Mouse (Mus musculus) layer of hippocampus, postnatal 25 days (tissue): Measurements from ENCODE around the gene Ano9. TPM values are rescaled to one million over a fixed set of nuclear protein-coding genes. Genes with fewer than 3 reads are reported as not detected.

Experiments
- DNase-seq, 2 experiments: peaks; one replicate each; pipeline ENCODE4 v3.0.0; 2022; ENCODE audit warnings: mixed read lengths in 2 of 2, low spot score in 1 of 2; ENCODE audit errors: extremely low spot score in 1 of 2
- total RNA-seq, 2 experiments: library from RNA; stranded (reverse); gene quantifications; 2 replicates each; pipeline ENCODE4 v1.2.3; 2021

The Ano9 gene
- total RNA-seq, 2 experiments from 2014 or later = not detected

DNA sequence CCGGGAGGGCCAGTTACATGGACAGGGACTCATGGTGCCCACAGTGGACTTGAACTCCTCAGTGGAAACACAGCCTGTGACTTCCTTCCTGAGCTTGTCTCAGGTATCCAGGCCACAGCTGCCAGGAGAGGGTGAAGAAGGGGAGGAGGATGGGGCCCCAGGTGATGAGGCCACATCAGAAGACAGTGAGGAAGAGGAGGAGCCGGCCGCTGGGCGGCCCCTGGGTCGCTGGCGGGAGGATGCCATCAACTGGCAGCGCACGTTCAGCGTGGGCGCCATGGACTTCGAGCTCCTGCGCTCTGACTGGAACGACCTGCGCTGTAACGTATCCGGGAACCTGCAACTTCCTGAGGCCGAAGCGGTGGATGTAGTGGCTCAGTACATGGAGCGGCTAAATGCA, 49.3 kb downstream of the Ano9 start:
- no peak for DNase-seq

DNA sequence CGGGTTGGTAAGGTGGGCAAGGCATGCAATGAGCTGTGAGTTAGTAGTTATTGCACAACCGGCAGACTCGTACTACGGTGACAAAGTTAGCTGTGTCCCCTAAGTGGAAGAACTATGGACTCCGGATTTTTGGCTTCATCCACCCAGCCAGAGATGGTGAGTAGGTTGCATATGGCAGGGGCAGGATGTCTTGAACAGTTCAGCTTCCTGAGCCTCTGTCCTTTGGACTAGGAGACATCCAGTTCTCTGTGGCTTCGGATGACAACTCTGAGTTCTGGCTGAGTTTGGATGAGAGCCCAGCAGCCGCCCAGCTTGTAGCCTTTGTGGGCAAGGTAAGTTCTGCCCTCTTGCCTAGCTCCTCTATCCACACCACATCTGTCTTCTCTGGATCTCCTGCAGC, 53.0 kb downstream of the Ano9 start:
- no peak for DNase-seq

DNA sequence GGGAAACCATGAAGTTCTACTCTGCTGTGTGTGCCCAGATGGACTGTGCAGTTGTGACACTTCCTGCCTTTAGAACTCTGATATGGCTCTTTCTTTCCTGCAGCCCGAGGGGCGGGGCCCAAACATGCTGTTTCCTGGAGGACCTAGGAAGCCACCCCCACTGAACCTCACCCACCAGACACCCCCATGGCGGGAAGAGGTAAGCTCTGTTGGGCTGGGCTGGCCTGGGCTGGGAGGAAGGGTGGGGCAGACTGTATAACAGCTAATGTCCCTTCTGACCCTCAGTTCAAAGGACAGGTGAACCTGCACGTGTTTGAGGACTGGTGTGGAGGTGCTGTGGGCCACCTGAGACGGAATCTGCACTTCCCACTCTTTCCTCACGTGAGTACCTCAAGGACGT, 53.4 kb downstream of the Ano9 start:
- no peak for DNase-seq

DNA sequence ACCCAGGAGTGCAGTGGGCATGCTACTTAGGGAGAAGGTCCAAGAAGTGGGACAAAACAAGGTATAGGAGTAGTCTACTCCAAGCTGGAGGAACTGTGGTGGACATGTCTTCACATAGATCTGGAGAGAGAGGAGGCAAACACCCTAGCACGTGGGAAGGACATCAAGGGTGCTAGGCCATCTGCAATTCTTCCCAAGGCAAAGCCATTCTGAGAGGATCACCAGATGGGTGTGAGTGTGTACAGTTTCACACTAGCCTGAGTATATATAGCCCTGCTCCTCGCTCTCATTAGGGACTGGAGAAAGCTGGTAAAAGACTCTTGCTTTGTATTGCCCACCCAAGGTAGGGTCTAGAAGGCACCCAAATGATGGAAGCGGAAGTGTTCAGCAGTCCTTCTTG, 54.3 kb downstream of the Ano9 start:
- no peak for DNase-seq

DNA sequence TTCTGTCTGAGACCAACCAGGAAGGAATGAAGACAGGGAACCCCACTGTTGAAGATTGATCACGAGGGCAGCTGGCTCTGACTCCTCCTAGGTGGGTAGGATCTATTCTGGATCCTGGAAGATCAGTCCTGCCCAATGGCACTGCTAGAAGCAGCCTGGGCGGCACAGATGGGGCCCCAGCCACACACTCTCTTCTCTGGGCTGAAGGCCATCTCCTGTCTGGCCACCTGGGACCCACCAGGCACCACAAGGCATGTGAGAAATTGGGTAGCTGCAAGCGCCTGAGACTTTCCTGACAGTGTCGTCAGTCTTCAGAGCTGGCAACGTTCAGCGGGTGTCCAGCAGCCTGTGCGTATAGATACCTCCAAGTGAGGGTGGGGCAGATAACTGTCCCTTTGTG, 55.1 kb downstream of the Ano9 start:
- DNase-seq = no peak

DNA sequence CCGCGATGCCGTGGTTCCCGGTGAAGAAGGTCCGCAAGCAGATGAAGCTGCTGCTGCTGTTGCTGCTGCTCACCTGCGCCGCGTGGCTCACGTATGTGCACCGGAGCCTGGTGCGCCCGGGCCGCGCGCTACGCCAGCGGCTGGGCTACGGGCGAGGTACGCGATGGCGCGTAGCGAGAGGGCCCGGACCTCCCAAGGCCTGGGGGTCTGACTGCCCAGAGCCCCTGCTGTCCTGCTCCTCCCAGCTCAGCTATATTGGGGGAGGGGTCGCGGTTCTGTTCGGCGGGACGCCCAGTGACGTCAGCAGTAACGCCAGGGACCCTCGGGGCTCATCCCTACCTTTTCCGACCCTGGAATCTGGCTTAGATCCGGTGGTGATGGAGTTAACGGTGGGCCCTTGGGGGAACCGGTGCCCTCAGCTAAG, 56.3 kb downstream of the Ano9 start:
- no peak for DNase-seq

DNA sequence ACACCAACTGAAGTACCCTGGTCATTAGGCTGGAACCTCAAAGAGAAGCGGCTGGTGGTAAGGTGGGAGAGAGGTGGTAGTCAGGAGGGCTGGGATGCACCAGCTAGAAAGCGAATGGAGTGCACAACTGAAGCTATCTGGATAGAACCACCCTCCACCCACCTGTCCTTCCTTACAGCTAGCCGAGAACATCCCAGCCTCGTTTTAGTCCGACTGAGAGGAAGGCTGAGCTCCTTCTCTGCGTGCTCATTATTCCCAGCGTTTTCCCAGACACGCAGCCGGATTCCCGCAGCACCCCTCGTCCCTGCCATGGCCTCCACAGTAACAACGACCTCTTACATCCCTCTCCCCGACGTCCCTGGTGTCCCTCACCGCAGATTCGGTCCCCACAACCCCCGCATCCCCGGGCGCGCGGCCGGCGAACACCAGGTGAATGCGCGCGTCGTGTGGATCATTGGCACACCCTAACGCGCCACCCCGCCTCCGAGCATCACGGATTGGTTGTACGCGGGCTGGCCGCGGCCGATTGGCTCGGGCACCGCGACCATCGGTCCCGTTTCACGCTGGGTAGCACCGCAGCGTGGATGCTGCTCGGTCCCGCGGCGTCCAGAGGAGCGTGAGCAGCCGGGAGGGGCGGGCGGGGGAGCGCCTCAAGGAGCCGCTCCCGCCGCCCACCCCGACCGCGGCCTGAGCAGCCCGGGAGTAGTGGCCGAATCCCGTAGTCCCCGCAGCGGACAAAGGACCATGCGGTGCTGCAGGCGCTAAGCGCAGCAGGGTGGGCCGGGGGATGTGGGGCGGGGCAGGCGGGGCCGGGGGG, 57.0 kb downstream of the Ano9 start, which contains the start of gene B4galnt4:
B4galnt4 (plus strand) TSS at position 679 of the 817 bp plus-strand sequence.
- DNase-seq = peak; percentile 79 to 85

DNA sequence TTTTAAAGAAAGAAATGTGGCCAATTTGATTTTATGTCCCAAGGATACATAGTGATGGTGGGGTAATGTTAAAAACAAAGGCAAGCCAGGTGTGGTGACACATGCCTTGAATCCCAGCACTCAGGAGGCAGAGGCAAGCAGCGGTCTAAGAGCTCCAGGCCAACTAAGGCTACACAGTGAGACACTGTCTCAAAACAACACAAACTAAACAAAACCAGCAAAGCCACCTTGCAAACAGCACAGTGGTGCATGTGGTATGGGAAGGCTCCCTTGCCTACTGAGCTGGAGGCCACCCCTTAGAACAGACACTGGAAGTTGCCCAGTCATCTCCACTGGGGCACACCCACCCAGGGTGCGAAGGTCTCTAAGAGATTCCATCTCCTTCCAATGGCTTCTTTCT, 57.7 kb downstream of the Ano9 start:
- no peak for DNase-seq

DNA sequence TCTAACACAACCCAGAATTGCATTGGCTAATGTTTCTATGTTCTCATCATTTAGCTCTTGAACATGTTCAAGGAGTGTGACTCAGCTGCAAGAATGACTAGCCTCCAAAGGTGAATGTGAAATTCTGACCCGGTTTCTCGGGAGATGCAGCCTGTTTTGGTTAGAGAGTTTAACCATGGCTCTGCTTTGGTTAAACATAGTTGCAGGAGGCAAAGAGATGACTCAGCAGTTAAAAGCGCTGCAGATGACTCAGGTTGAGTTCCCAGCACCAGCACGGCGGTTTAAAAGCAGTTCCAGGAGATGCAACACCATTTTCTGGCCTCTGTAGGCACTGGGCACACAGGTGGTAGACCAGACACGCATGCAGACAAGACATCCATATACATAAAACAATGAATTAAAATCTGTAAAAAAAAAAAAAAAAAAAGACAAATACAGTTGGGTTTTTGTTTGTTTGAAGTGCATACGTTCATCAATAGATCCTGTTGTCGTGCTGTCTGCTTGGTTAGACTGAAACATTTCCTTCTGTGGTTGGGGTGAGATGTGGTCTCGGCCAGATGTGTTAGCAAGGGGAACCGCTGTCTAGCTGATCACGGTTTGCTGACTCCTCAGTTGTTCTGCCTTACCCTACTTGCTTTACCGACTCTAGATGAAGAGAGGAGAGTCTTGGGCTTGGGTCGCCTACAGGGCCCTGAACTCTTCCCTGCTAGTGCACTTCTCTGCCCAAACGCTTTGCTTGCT, 58.8 kb downstream of the Ano9 start:
- no peak for DNase-seq

DNA sequence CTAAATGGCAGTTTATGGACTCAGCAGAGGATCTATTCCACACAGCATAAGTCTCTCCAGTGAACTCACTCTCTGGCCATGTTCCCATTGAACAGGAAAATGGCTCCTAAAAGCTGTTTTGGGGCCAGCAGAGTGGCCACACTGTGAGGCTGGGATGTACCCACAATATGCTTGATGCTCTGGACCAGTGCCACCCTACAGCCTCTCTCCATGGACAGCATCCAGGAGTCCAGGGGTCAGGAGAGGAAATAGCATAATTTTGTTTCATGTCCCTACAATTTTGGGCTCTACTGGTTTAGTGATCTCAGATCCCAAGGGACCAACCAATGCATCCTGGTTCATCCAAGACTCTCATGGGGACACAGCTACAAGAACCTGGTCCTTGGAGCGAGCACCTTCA, 60.1 kb downstream of the Ano9 start:
- no peak for DNase-seq

DNA sequence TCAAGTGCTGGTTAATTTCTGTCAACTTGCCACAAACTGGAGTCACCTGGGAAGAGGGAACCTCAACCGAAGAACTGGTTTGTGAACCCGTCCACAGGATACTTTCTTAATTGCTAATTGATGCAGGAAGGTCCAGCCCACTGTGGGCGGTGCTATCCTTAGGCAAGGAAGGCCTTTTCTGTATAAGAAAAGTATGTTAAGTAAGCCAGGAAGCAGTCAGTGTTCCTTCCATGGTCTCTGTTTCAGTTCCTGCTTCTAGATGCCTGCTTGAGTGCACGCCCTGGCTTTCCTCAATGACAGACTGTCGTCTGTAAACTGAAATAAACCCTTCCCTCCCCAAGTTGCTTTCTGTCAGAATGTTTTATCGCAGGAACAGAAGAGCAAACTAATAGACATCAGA, 60.6 kb downstream of the Ano9 start:
- no peak for DNase-seq

DNA sequence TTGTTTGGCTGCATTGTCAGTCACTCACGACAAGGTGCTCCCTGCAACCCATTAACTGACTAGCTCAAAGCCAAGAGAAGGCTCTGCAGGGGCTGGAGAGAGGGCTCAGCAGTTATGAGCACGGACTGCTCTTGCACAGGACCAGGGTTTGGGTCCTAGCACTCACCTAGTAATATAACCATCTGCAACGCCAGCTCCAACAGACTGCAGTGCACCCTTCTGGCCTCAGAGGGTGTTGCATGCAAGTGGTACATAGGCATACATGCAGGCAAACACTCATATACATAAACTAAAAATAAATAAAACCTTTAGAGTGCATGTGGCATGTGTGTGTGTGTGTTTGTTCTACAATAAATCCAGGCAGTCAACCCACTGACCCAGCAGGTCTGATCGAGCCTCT, 61.8 kb downstream of the Ano9 start:
- no peak for DNase-seq

DNA sequence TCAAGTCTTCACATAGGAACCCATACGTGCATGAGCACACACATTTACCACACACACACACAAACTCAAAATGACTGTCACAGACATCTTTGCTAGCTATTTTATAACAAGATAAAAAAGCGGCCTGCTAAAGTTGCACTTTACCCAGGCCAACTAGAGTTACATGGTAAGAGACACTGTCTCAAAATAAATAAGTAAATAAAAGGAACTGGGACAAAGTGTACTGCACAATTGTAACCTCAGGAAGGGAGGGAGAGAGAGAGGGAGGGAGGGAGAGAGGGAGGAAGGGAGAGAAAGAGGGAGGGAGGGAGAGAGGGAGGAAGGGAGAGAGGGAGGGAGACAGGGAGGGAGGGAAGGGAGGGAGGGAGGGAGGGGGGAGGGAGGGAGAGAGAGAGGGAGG, 65.2 kb downstream of the Ano9 start:
- DNase-seq = no peak

DNA sequence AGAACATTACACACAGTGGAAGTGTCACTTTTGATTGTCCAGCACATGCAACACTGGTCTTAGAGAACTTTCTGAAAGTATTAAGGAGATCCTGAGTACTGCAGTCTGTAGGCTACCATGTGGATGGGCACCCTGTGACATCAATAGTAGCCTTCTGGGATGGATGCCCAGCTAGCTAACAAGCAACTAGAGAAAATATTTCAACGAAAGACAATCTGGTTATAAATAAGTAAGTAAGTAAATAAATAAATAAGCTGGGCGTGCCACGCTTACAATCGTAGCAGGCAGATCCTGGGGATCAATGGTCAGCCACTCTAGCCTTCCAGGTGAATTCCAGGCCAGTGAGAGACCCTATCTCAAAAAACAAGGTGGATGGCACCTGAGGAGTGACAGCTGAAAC, 65.6 kb downstream of the Ano9 start:
- DNase-seq = no peak

Other genes with a start within 250 kb of the Ano9 start
- 100 to 1,000 TPM; 107 to 117 TPM for gene Psmd13, start 235.8 kb downstream of the Ano9 start, total RNA-seq
- 10 to 100 TPM; 67.0 to 77.5 TPM for gene Sirt3, start 235.5 kb downstream of the Ano9 start, total RNA-seq
- gene Cox8b, start 217.4 kb downstream of the Ano9 start, total RNA-seq = 1 to 10 TPM; 1.3 to 2.8 TPM
- under 1 TPM; 0.21 to 0.37 TPM for gene Nlrp6, start 196.9 kb downstream of the Ano9 start, total RNA-seq
- 1 to 10 TPM; 4.0 to 7.1 TPM for gene Pgghg, start 176.4 kb downstream of the Ano9 start, total RNA-seq
- gene Ifitm5, start 167.5 kb downstream of the Ano9 start, total RNA-seq = not detected
- gene Gm45717, start 161.9 kb downstream of the Ano9 start, total RNA-seq = not detected
- gene Ifitm2, start 161.8 kb downstream of the Ano9 start, total RNA-seq = 10 to 100 TPM in 1 of 2 experiments, 1 to 10 TPM in 1; 9.7 to 13.4 TPM
- 1 to 10 TPM; 1.3 to 1.5 TPM for gene Ifitm1, start 150.6 kb downstream of the Ano9 start, total RNA-seq
- 10 to 100 TPM; 11.9 to 13.8 TPM for gene Ifitm3, start 107.0 kb downstream of the Ano9 start, total RNA-seq
- not detected for gene Ifitm6, start 99.9 kb downstream of the Ano9 start, total RNA-seq
- gene Gm17387, start 88.7 kb downstream of the Ano9 start, total RNA-seq = not detected
- 10 to 100 TPM; 80.7 to 96.2 TPM for gene B4galnt4, start 56.7 kb downstream of the Ano9 start, total RNA-seq
- not detected for gene Pkp3, start 39.6 kb downstream of the Ano9 start, total RNA-seq
- 1 to 10 TPM; 1.9 to 3.2 TPM for gene Sigirr, start 17.2 kb downstream of the Ano9 start, total RNA-seq
- 10 to 100 TPM; 58.7 to 61.1 TPM for gene Ptdss2, start 4.6 kb upstream of the Ano9 start, total RNA-seq
- gene Rnh1, start 55.1 kb upstream of the Ano9 start, total RNA-seq = 10 to 100 TPM; 32.5 to 36.5 TPM
- 100 to 1,000 TPM; 193 to 235 TPM for gene Hras, start 76.2 kb upstream of the Ano9 start, total RNA-seq
- 1 to 10 TPM; 4.5 to 6.1 TPM for gene Lrrc56, start 76.4 kb upstream of the Ano9 start, total RNA-seq
- gene Lmntd2, start 96.3 kb upstream of the Ano9 start, total RNA-seq = not detected
- gene Rassf7, start 98.1 kb upstream of the Ano9 start, total RNA-seq = under 1 TPM; 0.64 to 0.80 TPM
- 10 to 100 TPM; 67.1 to 71.1 TPM for gene Phrf1, start 111.0 kb upstream of the Ano9 start, total RNA-seq
- 1 to 10 TPM in 1 of 2 experiments, under 1 TPM in 1; 0.91 to 1.9 TPM for gene Irf7, start 148.7 kb upstream of the Ano9 start, total RNA-seq
- gene Cdhr5, start 159.0 kb upstream of the Ano9 start, total RNA-seq = not detected
- not detected for gene Sct, start 161.3 kb upstream of the Ano9 start, total RNA-seq
- under 1 TPM in 1 of 2 experiments, not detected in 1; 0.12 TPM for gene Drd4, start 174.2 kb upstream of the Ano9 start, total RNA-seq
- 10 to 100 TPM; 91.3 to 92.6 TPM for gene Deaf1, start 209.9 kb upstream of the Ano9 start, total RNA-seq
- gene Tmem80, start 209.9 kb upstream of the Ano9 start, total RNA-seq = 10 to 100 TPM; 28.8 to 39.3 TPM
- gene Eps8l2, start 221.1 kb upstream of the Ano9 start, total RNA-seq = 1 to 10 TPM; 4.7 to 6.2 TPM